9 mouse cellular contexts compared by ENCODE assay signal in genomic region chr2:18217867-18218266, GRCm38 (mm10).
DNase-seq lines count a peak whose midpoint lies in the region; ATAC-seq lines count a peak whose summit lies in the region.
"Had no signal": no experiment of that assay in that cellular context is flagged by ENCODE, and none has a peak within 500 bp of the region (broad histone marks: within the 10 kb centered on the region; RNA-seq: fewer than 3 reads in every experiment).

No protein-coding gene starts in this region.

- WGBS in kidney, embryonic 16.5 days, result 42% methylated on average over 3 of the region's 3 CpGs
- 66% methylated on average over 3 of the region's 3 CpGs for WGBS in intestine, embryonic 16.5 days

- H3K4me2 ChIP-seq in kidney, embryonic 16.5 days (replicated peaks; ENCODE audit: low read depth, low read length), result no peak overlapping the region
- no peak overlapping the region for H3K4me2 ChIP-seq in intestine, embryonic 16.5 days (ENCODE audit: low read depth, low read length)

- no peaks in the 10 kb centered on the region for H3K27me3 ChIP-seq in kidney, embryonic 16.5 days (ENCODE audit: insufficient read depth, low read length)
- H3K27me3 ChIP-seq in intestine, embryonic 16.5 days (replicated peaks; ENCODE audit: control insufficient read depth, insufficient read depth, low read length), result no peaks in the 10 kb centered on the region

- H3K4me1 ChIP-seq in kidney, embryonic 16.5 days (ENCODE audit: insufficient read depth, low read length), result peaks cover 9% of the 10 kb centered on the region; the same call in 1 of the 2 replicates
- H3K4me1 ChIP-seq in intestine, embryonic 16.5 days (ENCODE audit: control insufficient read depth, insufficient read depth, low read length), result no peaks in the 10 kb centered on the region

- H3K36me3 ChIP-seq in kidney, embryonic 16.5 days (ENCODE audit: insufficient read depth, low read length), result peaks cover 51% of the 10 kb centered on the region
- H3K36me3 ChIP-seq in intestine, embryonic 16.5 days (ENCODE audit: control insufficient read depth, insufficient read depth, low read length), result peaks cover 9% of the 10 kb centered on the region; the same call in 1 of the 2 replicates

- H3K9ac ChIP-seq in kidney, embryonic 16.5 days (replicated peaks; ENCODE audit: low read length), result no peak overlapping the region
- H3K9ac ChIP-seq in intestine, embryonic 16.5 days (ENCODE audit: low read depth, low read length), result no peak overlapping the region

- peak; percentile 87 for ATAC-seq in kidney, embryonic 16.5 days (ENCODE audit: low FRiP score, low TSS enrichment)
- no peak for ATAC-seq in intestine, embryonic 16.5 days

- intact Hi-C loops in heart, postnatal 36 days (cut with DNase I), result no loop called here

- no peak overlapping the region for H3K4me3 ChIP-seq in kidney, embryonic 16.5 days (ENCODE audit: low read length)
- H3K4me3 ChIP-seq in intestine, embryonic 16.5 days (ENCODE audit: low read length), result no peak overlapping the region

- 0 out of 2 replicates have a peak overlapping the region, but pooled peaks have one; percentile 28 for H3K27ac ChIP-seq in kidney, embryonic 16.5 days (ENCODE audit: low read length)
- no peak overlapping the region for H3K27ac ChIP-seq in intestine, embryonic 16.5 days (ENCODE audit: low read length)

- H3K9me3 ChIP-seq in kidney, embryonic 16.5 days (ENCODE audit: low read length), result no peaks in the 10 kb centered on the region
- H3K9me3 ChIP-seq in intestine, embryonic 16.5 days (ENCODE audit: control insufficient read depth, low read length), result no peaks in the 10 kb centered on the region

- DNase-seq in kidney, postnatal 14 days, result no peak
- peak; percentile 91 for DNase-seq in cerebellum, adult 11 months
- peak; percentile 39 to 69 for DNase-seq in cerebellum, postnatal 4 days (ENCODE audit: low spot score in 2 of 2)
- DNase-seq in heart, postnatal 36 days, result peak; percentile 43 to 49
- DNase-seq in layer of hippocampus, postnatal 36 days, result no peak
- DNase-seq in lung, postnatal 4 days, result no peak
- DNase-seq: kidney, postnatal 10 days had no signal

Comparison
In these comparisons a context has a peak if more than half of its experiments do, and no peak if none do; other contexts are left out.
1. DNase-seq: peak in cerebellum, adult 11 months (single experiment), cerebellum, postnatal 4 days (2 of 2) and heart, postnatal 36 days (2 of 2); none in kidney, postnatal 14 days (single experiment), layer of hippocampus, postnatal 36 days (0 of 2) and lung, postnatal 4 days (0 of 2).